Mouse (Mus musculus) neural tube, embryonic 12.5 days (tissue): ENCODE data around the gene Zbtb20. TPM values are rescaled to one million over a fixed set of nuclear protein-coding genes. Genes with fewer than 3 reads are reported as not detected.

ENCODE experiments used
- ATAC-seq: fragments of 200-750 bp; cut with Nextera tagmentation; 2 replicates; pipeline ENCODE4 v1.8.0; 2017; ENCODE audit warnings: low read depth, mild to moderate bottlenecking, moderate TSS enrichment, moderate library complexity; ENCODE audit not compliant: low FRiP score
- H3K27ac ChIP-seq: fragments of 300-500 bp; sonication (generic); 2 replicates; pipeline ENCODE4 v1.5.1; 2016
- H3K27me3 ChIP-seq: fragments of 300-500 bp; sonication (generic); replicated peaks from 2 replicates; pipeline ENCODE4 v1.6.1; 2016; ENCODE audit warnings: mild to moderate bottlenecking
- H3K36me3 ChIP-seq: fragments of 300-500 bp; sonication (generic); 2 replicates; pipeline ENCODE4 v1.6.1; 2016; ENCODE audit warnings: mild to moderate bottlenecking
- H3K4me1 ChIP-seq: fragments of 300-500 bp; sonication (generic); 2 replicates; pipeline ENCODE4 v1.6.1; 2016
- H3K4me2 ChIP-seq: fragments of 300-500 bp; sonication (generic); replicated peaks from 2 replicates; pipeline ENCODE4 v1.6.1; 2016; ENCODE audit warnings: mild to moderate bottlenecking
- H3K4me3 ChIP-seq: fragments of 300-500 bp; sonication (generic); 2 replicates; pipeline ENCODE4 v1.5.1; 2016
- H3K9ac ChIP-seq: fragments of 300-500 bp; sonication (generic); 2 replicates; pipeline ENCODE4 v1.6.1; 2016; ENCODE audit warnings: mild to moderate bottlenecking
- H3K9me3 ChIP-seq: fragments of 300-500 bp; sonication (generic); 2 replicates; pipeline ENCODE4 v1.6.1; 2016; ENCODE audit warnings: mild to moderate bottlenecking
- WGBS: fragments of 180-500 bp; shearing (Covaris S2); methylation state at CpG from one replicate; pipeline ENCODE4 v1.1.7; 2016; 5-methylcytosine and 5-hydroxymethylcytosine counted together
- polyA plus RNA-seq: library from polyadenylated mRNA; unstranded; fragments of >200 nt; fragmentation: Nextera tagmentation; extraction: Ambion mirVana; gene quantifications from 2 replicates; pipeline ENCODE4 v1.2.1, GENCODE M21; 2016

Zbtb20 gene
- polyA plus RNA-seq, 1 experiment from 2014 or later = 65.2 TPM

DNA sequence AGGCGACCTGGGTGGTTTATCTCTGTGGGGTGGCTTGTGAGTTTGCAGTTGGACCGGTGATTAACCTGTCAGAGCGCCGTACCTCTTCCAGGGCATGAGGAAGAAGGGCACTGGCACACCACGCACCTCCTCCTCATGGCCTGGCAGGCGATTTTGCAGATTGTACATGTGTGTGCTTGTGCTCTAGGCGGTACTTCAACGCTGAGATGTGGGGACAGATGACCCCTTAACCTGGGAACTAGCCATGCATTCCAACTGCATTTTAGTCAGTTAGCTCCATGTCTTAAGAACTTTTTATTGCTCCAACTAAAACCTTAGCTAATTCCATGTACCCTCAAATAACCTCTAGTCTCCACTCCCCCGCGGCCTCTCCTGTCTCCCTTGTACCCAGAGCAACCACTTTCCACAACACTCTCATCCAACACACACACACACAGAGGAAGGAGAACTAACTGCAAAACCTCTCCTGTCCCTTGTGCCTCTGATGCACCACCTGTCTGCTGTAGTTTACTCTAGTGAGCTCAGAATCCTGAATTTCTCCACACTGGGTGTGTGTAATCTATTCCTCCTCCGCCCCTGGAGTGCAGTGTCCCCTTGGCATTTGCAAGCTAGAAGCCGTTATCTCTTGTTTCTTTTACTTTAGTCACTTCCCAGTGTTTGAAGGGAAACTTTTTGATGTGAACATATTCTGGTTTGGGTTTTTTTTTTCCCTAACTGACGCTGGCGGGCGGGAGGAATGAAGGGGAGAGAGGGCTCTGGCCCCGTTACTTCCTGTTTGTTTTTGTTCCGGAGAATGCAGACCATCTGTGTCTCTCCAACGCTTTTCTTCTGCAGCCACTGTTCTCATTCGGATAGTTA lies 671.9 kb downstream of the Zbtb20 start:
- no peak overlapping the region for H3K27ac ChIP-seq
- no peak for ATAC-seq
- H3K27me3 ChIP-seq = no peaks in the 10 kb centered on the region
- H3K9me3 ChIP-seq = no peaks in the 10 kb centered on the region
- no peak overlapping the region for H3K9ac ChIP-seq
- 0 out of 2 replicates have a peak overlapping the region, but pooled peaks have one; percentile 7 for H3K4me2 ChIP-seq
- 50% methylated on average over 19 of the region's 19 CpGs for WGBS
- no peaks in the 10 kb centered on the region for H3K36me3 ChIP-seq
- H3K4me1 ChIP-seq = peaks cover 26% of the 10 kb centered on the region; the same call in 1 of the 2 replicates
- no peak overlapping the region for H3K4me3 ChIP-seq

DNA sequence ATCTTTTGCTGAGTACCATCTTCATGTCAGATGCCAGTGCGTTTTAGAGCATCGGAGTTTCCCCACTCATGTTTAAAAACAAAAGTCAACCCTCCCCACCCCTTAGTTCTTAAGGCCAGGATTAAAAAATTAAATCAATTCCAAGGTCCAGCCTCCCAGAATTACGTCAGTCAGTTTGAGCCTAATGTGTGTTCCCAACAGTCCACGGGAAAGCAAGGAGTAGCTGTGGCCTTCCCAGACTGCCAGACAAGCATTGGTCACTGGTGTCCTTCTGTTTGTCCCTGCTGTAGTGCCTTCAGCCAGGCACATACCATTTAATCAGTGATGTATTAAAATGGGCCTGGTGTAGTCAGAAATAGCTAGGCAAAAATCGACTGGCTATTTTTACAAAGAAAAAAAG lies 673.1 kb downstream of the Zbtb20 start:
- H3K4me1 ChIP-seq = peaks cover 26% of the 10 kb centered on the region; the same call in 1 of the 2 replicates
- H3K9me3 ChIP-seq = no peaks in the 10 kb centered on the region
- 76% methylated on average over 5 of the region's 5 CpGs for WGBS
- no peaks in the 10 kb centered on the region for H3K36me3 ChIP-seq
- no peak for ATAC-seq
- H3K4me2 ChIP-seq = no peak overlapping the region
- no peak overlapping the region for H3K27ac ChIP-seq
- H3K4me3 ChIP-seq = no peak overlapping the region
- H3K9ac ChIP-seq = no peak overlapping the region
- H3K27me3 ChIP-seq = no peaks in the 10 kb centered on the region

DNA sequence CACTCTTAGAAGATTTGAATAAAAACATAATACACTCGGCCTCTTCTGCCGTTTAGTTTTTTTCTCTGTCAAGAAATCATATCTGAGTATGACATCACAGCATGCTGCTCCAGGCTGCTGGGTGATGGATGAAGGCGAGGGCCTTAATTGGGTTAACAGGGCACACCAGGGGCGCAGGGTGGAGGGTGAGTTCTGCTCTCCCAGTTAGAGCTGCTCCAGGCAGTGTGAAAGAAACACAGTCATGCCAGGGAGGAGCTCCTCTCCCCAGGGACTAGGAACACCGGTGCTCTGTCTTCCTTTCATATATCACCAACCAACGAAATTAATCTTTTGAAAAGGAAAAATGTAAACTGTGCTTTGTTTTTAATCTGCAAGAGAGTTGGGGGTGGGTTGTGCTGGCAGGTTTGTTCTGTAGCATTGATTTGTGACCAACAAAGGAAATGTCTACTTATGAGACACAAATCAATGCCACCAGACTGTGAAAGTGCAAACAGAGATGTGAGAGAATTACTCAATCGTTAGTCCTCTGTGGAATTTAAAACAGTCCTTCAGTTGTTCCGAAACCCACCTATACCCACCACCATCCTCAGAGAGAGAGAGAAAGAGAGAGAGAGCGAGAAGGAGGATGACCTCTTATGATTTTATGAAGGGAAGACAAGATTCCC lies 673.9 kb downstream of the Zbtb20 start:
- H3K27ac ChIP-seq = no peak overlapping the region
- peaks cover 26% of the 10 kb centered on the region; the same call in 1 of the 2 replicates for H3K4me1 ChIP-seq
- H3K36me3 ChIP-seq = no peaks in the 10 kb centered on the region
- no peak overlapping the region for H3K4me2 ChIP-seq
- no peak overlapping the region for H3K4me3 ChIP-seq
- H3K27me3 ChIP-seq = no peaks in the 10 kb centered on the region
- H3K9me3 ChIP-seq = no peaks in the 10 kb centered on the region
- no peak overlapping the region for H3K9ac ChIP-seq
- ATAC-seq = 0 out of 2 replicates have a peak, but pooled peaks have one; percentile 44
- WGBS = 59% methylated on average over 9 of the region's 9 CpGs

DNA sequence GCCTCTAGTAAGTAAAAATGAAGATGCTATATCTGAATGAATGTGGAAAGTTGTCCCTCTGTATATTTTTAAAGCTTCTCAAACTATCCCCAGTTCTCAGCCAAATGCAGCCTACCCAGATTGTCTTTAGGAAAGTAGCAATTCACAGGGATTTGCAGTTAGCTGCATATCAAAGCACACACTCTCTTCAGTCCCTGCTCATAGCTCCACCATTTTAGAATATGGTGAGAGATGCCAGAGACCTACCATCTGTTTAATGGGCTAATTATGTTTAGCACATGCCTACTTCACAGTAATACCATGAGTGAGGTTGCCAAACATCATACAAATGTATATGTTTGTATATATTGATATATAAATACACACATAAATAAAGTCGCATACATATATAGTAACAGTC lies 676.8 kb downstream of the Zbtb20 start:
- H3K27ac ChIP-seq = no peak overlapping the region
- 98% methylated on average over 1 of the region's 1 CpGs for WGBS
- no peaks in the 10 kb centered on the region for H3K9me3 ChIP-seq
- no peak overlapping the region for H3K4me3 ChIP-seq
- H3K27me3 ChIP-seq = no peaks in the 10 kb centered on the region
- H3K4me2 ChIP-seq = no peak overlapping the region
- peaks cover 21% of the 10 kb centered on the region; the same call in 1 of the 2 replicates for H3K4me1 ChIP-seq
- ATAC-seq = no peak
- no peak overlapping the region for H3K9ac ChIP-seq
- H3K36me3 ChIP-seq = no peaks in the 10 kb centered on the region

DNA sequence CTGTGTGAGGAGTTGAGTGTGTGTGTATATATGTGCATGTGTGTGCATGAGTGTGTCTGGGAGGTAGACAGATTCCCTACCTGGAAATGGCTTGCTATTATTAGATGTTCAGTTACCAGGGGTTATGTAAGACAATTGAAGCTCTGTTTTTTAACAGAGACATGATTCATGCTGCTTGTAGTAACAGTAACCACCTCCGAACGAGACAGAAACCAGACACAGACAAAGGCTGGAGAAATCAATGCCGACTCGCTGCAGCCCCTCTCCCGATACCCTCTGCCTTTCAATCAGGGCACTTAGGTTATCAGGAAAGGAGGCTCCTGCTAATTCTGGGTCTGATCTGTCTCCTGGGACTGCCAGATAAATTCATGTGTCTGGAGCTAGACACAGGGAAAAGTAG lies 681.7 kb downstream of the Zbtb20 start:
- H3K9ac ChIP-seq = no peak overlapping the region
- no peaks in the 10 kb centered on the region for H3K9me3 ChIP-seq
- H3K27me3 ChIP-seq = no peaks in the 10 kb centered on the region
- peaks cover 5% of the 10 kb centered on the region; the same call in 1 of the 2 replicates for H3K4me1 ChIP-seq
- 40% methylated on average over 5 of the region's 5 CpGs for WGBS
- no peaks in the 10 kb centered on the region for H3K36me3 ChIP-seq
- H3K4me3 ChIP-seq = no peak overlapping the region
- ATAC-seq = peak; percentile 44; the same call in 1 of the 2 replicates
- no peak overlapping the region for H3K27ac ChIP-seq
- 0 out of 2 replicates have a peak overlapping the region, but pooled peaks have one; percentile 18 for H3K4me2 ChIP-seq

DNA sequence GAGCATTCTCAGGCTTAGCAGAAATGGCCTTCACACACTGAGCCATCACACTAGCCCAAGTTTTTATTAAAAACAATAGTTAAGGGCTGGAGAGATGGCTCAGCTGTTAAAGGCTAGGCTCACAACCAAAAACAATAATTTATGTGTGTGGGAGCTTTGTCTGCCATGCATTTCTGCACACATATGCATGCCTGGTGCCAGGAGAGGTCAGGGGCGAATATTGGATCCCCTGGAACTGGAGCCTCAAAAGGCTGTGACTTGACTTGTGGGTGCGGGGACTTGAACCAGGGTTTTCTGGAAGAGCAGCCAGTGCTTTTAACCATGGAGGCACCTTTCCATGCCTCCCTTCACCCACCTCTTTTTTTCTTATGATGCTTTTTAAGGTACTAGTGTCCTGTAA lies 685.6 kb downstream of the Zbtb20 start:
- peaks cover 5% of the 10 kb centered on the region; the same call in 1 of the 2 replicates for H3K4me1 ChIP-seq
- no peak overlapping the region for H3K4me3 ChIP-seq
- H3K9ac ChIP-seq = no peak overlapping the region
- no peak overlapping the region for H3K4me2 ChIP-seq
- 97% methylated on average over 2 of the region's 2 CpGs for WGBS
- H3K27me3 ChIP-seq = no peaks in the 10 kb centered on the region
- H3K27ac ChIP-seq = no peak overlapping the region
- no peak for ATAC-seq
- H3K9me3 ChIP-seq = no peaks in the 10 kb centered on the region
- no peaks in the 10 kb centered on the region for H3K36me3 ChIP-seq

DNA sequence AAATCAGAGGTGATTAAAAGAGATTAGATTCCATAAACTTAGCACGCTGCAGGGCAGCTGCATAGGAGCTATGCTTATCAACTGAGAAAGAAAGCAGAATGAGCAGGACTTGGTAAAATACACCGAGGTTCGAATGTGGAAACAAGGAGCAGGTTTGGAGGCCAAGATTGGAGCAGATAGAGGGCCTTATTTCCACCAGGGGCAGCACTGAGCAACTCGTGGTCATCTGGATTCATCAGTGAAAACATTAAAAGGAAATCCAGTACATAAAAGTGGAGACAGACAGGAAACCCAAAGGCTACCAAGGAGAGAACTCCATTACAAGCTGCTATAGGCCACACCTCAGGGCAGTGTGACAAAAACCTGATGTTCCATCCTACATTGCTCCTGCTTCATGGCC lies 686.3 kb downstream of the Zbtb20 start:
- Histone ChIP-seq H3K9ac (no peak overlapping the region), H3K9me3 (no peaks in the 10 kb centered on the region), H3K4me1 (peaks cover 5% of the 10 kb centered on the region; the same call in 1 of the 2 replicates), H3K27ac (no peak overlapping the region), H3K36me3 (no peaks in the 10 kb centered on the region), H3K27me3 (no peaks in the 10 kb centered on the region), H3K4me2 (no peak overlapping the region), H3K4me3 (no peak overlapping the region)
- ATAC-seq = no peak
- 91% methylated on average over 4 of the region's 4 CpGs for WGBS

DNA sequence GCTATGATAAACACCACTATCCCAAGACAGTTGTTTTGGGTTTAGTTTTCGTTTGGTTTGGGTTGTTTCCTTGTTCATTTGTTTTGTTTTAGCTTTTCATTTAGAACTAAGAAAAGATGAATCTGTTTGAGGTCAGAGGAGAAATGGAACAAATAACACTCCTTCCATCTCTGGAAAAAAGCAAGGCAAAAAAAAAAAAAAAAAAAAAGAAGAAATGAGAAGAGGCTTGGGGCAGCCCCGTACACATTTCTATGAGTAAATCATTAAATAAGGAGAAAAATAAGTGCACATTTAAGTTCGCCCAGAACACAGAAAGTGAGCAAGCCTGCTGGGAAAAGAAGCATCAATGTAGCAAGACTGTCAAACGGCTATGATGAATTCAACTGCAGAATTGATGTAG lies 690.2 kb downstream of the Zbtb20 start:
- H3K27me3 ChIP-seq = no peaks in the 10 kb centered on the region
- no peaks in the 10 kb centered on the region for H3K4me1 ChIP-seq
- no peak overlapping the region for H3K4me2 ChIP-seq
- WGBS = 87% methylated on average over 4 of the region's 4 CpGs
- no peak overlapping the region for H3K27ac ChIP-seq
- peaks cover 5% of the 10 kb centered on the region; the same call in 1 of the 2 replicates for H3K36me3 ChIP-seq
- H3K9me3 ChIP-seq = no peaks in the 10 kb centered on the region
- H3K4me3 ChIP-seq = no peak overlapping the region
- ATAC-seq = no peak
- H3K9ac ChIP-seq = no peak overlapping the region

DNA sequence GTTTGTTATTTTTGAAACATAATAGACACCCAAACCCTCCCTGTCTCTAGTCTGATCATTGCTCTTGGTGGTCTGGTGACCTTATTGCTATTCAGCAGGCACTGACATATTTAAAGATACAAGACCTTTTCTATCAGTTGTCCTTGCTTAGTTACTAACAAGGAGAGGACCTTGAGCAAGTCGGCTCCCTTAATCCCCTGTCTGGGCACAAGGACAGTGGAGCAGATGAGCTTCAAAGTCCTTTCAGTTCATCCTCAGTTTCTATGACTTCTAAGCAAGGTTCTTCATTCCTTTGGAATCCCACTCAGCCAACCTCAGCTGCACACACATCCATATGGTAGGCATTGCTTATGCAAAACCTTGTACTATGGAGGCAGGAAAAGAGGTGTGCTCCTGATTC lies 690.8 kb downstream of the Zbtb20 start:
- H3K9ac ChIP-seq = no peak overlapping the region
- H3K4me3 ChIP-seq = no peak overlapping the region
- H3K36me3 ChIP-seq = peaks cover 9% of the 10 kb centered on the region
- no peak for ATAC-seq
- H3K27me3 ChIP-seq = no peaks in the 10 kb centered on the region
- H3K4me1 ChIP-seq = no peaks in the 10 kb centered on the region
- 90% methylated on average over 1 of the region's 1 CpGs for WGBS
- H3K4me2 ChIP-seq = no peak overlapping the region
- no peak overlapping the region for H3K27ac ChIP-seq
- no peaks in the 10 kb centered on the region for H3K9me3 ChIP-seq

DNA sequence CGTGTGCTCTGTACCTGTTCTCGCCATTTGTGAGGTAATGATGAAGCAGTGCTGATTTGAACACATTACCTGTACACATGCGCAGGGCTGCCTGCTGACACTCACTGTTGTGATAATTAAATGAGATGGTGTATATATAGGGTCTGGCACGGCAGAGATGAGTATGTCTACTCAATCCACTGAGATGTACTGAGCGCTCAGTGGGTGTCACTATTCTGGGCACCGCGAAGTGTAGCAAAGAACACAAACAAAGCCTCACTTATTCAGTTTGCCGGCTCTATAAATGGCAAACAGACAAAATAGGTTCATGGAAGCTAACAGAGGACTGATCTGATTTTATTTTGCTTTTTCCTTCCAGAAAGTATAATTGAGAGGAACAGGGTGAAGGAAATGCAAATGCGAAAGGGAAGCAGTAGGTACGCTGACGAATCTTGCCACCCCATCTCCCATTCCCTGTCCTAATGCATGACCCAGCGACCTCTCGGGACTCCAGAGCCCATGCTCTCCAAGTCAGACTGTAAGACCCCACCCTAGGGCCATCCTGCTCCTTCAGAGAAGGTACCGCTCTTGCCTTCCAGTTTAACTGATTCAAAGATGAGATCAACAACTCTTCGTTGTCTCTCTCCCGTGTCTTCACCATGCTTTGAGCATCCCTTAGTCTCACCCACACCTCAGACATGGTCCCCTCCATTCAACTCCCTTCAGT lies 695.8 kb downstream of the Zbtb20 start:
- H3K27ac ChIP-seq = no peak overlapping the region
- no peaks in the 10 kb centered on the region for H3K27me3 ChIP-seq
- 88% methylated on average over 16 of the region's 16 CpGs for WGBS
- H3K9me3 ChIP-seq = no peaks in the 10 kb centered on the region
- ATAC-seq = no peak
- no peak overlapping the region for H3K4me2 ChIP-seq
- H3K4me3 ChIP-seq = no peak overlapping the region
- H3K9ac ChIP-seq = no peak overlapping the region
- H3K4me1 ChIP-seq = peaks cover 24% of the 10 kb centered on the region
- H3K36me3 ChIP-seq = peaks cover 13% of the 10 kb centered on the region

DNA sequence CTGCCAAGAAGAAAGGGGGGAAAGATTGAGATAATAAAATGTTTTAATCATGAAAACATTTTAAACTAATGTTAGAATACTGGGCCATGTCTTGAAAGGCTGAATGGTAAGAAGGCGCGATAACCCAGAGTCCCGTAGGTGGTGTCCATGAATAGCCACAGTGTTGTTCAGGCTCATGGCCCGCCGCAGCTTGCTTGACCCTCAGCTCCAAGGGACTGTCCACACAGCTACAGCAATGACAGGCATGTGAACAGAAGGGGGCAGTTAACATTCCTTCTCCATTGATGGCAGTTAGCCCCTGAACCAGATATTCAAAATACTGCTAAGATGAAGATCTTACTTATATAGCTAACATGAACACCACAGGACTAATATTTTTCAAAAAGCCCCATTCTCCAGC lies 696.5 kb downstream of the Zbtb20 start:
- Histone ChIP-seq H3K4me2 (no peak overlapping the region), H3K4me3 (no peak overlapping the region), H3K4me1 (peaks cover 24% of the 10 kb centered on the region), H3K9me3 (no peaks in the 10 kb centered on the region), H3K36me3 (peaks cover 13% of the 10 kb centered on the region), H3K27ac (no peak overlapping the region), H3K9ac (no peak overlapping the region), H3K27me3 (no peaks in the 10 kb centered on the region)
- ATAC-seq = no peak
- 89% methylated on average over 5 of the region's 5 CpGs for WGBS

DNA sequence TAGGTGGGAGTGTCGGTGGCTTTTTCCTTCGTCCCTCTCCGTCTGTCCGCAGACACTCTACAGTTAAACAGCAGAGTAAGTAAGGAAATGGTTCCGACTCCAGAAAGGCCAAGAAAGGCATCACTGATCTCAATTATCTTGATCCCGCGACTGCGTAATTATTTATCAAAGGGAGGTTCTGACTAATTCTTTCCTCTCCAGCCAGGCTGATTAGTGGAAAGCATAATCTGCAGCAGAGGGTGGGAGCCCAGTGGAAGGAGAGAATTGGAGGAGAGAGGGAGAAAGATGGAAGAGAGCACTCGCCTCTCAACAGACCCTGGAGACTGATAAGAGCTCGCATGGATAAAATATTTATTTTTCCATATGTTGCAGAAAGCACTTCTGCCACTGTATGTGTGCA lies 697.1 kb downstream of the Zbtb20 start:
- Histone ChIP-seq H3K4me3 (no peak overlapping the region), H3K27me3 (no peaks in the 10 kb centered on the region), H3K36me3 (peaks cover 16% of the 10 kb centered on the region), H3K4me2 (no peak overlapping the region), H3K9ac (no peak overlapping the region), H3K9me3 (no peaks in the 10 kb centered on the region), H3K27ac (no peak overlapping the region), H3K4me1 (peaks cover 24% of the 10 kb centered on the region)
- no peak for ATAC-seq
- WGBS = 75% methylated on average over 10 of the region's 10 CpGs
